Mouse (Mus musculus) heart, embryonic 12.5 days (tissue): Measurements from ENCODE around the gene Spon1. TPM values are rescaled to one million over a fixed set of nuclear protein-coding genes. Genes with fewer than 3 reads are reported as not detected.
A peak's percentile ranks its signal among the peaks of the same experiment; 100 is the strongest.

ENCODE experiments used
- ATAC-seq: fragments of 200-750 bp; cut with Nextera tagmentation; 2 replicates; pipeline ENCODE4 v1.8.0; 2017; ENCODE audit warnings: moderate TSS enrichment, moderate library complexity; ENCODE audit not compliant: insufficient number of reproducible peaks, low FRiP score
- H3K27ac ChIP-seq: fragments of 300-500 bp; sonication (generic); 2 replicates; pipeline ENCODE4 v1.5.1; 2016; ENCODE audit warnings: mild to moderate bottlenecking, moderate library complexity; ENCODE audit not compliant: poor library complexity, severe bottlenecking
- H3K27me3 ChIP-seq: fragments of 300-500 bp; sonication (generic); replicated peaks from 2 replicates; pipeline ENCODE4 v1.6.1; 2016; ENCODE audit warnings: mild to moderate bottlenecking, moderate library complexity
- H3K36me3 ChIP-seq: fragments of 300-500 bp; sonication (generic); 2 replicates; pipeline ENCODE4 v1.6.1; 2016; ENCODE audit warnings: mild to moderate bottlenecking, moderate library complexity
- H3K4me1 ChIP-seq: fragments of 300-500 bp; sonication (generic); replicated peaks from 2 replicates; pipeline ENCODE4 v1.6.1; 2016; ENCODE audit warnings: mild to moderate bottlenecking
- H3K4me2 ChIP-seq: fragments of 300-500 bp; sonication (generic); 2 replicates; pipeline ENCODE4 v1.6.1; 2016; ENCODE audit warnings: mild to moderate bottlenecking, moderate library complexity
- H3K4me3 ChIP-seq: fragments of 300-500 bp; sonication (generic); 2 replicates; pipeline ENCODE4 v1.5.1; 2016; ENCODE audit warnings: mild to moderate bottlenecking
- H3K9ac ChIP-seq: fragments of 300-500 bp; sonication (generic); 2 replicates; pipeline ENCODE4 v1.6.1; 2016; ENCODE audit warnings: mild to moderate bottlenecking, moderate library complexity
- H3K9me3 ChIP-seq: fragments of 300-500 bp; sonication (generic); replicated peaks from 2 replicates; pipeline ENCODE4 v1.6.1; 2016; ENCODE audit warnings: mild to moderate bottlenecking, moderate library complexity
- WGBS: fragments of 180-500 bp; shearing (Covaris S2); methylation state at CpG from one replicate; pipeline ENCODE4 v1.1.7; 2016; 5-methylcytosine and 5-hydroxymethylcytosine counted together
- polyA plus RNA-seq: library from polyadenylated mRNA; unstranded; fragments of >200 nt; fragmentation: Nextera tagmentation; extraction: Ambion mirVana; gene quantifications from 2 replicates; pipeline ENCODE4 v1.2.1, GENCODE M21; 2016

Spon1 gene
- polyA plus RNA-seq, 1 experiment from 2014 or later, result 99.8 TPM

GRCm38 (mm10) chr7:113841521-113841920, 75.7 kb downstream of the Spon1 start:
- peaks cover 8% of the 10 kb centered on the region for H3K4me1 ChIP-seq
- H3K27ac ChIP-seq, result no peak overlapping the region
- no peak overlapping the region for H3K9ac ChIP-seq
- no peaks in the 10 kb centered on the region for H3K9me3 ChIP-seq
- no peak overlapping the region for H3K4me2 ChIP-seq
- WGBS, result 86% methylated on average over 2 of the region's 2 CpGs
- H3K4me3 ChIP-seq, result no peak overlapping the region
- ATAC-seq, result no peak
- peaks cover 7% of the 10 kb centered on the region; the same call in 1 of the 2 replicates for H3K36me3 ChIP-seq
- no peaks in the 10 kb centered on the region for H3K27me3 ChIP-seq

DNA sequence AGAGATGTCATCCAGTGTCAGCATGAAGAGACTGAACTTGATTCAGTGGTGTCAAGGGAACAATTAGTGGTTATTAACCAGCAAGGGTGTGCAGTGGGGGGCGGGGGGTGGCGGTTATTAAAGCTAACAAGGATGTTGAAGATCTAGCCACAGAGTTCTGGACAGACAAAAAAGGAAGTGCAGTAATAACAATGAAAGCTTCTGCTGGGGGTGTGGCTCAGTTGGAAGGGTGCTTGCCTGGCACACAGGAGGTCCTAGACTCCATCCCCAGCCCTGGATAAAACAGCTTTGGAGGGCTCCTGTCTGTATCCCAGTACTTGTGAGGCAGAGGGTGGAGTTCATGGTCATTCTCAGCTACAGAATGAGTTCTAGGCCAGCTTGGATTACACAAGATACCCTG, 77.4 kb downstream of the Spon1 start:
- Histone ChIP-seq H3K4me1 (peaks cover 15% of the 10 kb centered on the region), H3K4me2 (no peak overlapping the region), H3K36me3 (no peaks in the 10 kb centered on the region), H3K27me3 (no peaks in the 10 kb centered on the region), H3K9me3 (no peaks in the 10 kb centered on the region), H3K27ac (no peak overlapping the region), H3K9ac (no peak overlapping the region), H3K4me3 (no peak overlapping the region)
- 84% methylated on average over 2 of the region's 2 CpGs for WGBS
- no peak for ATAC-seq

GRCm38 (mm10) chr7:113845191-113845590, 79.4 kb downstream of the Spon1 start:
- no peak overlapping the region for H3K27ac ChIP-seq
- no peak for ATAC-seq

DNA sequence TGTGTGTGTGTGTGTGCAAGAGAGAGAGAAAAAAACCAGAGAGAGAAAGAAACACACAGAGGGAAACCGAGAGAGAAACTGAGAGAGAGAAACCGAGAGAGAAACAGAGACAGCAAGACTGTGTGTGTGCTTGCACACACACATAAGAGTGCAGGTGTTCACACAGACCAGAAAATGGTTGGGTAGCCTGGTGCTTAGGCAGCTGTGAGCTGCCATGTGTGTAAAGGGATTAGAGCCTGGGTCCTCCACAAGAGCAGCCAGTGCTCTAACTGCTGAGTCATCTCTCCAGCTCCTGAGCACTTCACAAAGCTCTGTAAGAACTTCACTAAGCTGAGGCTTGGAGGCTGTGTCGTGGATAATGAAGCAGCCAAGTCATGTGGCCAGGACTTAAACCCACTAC, 80.8 kb downstream of the Spon1 start:
- no peak overlapping the region for H3K4me2 ChIP-seq

More at GRCm38 (mm10) chr7:113845191-113845590, 79.4 kb downstream of the Spon1 start:
- H3K4me1 ChIP-seq, result peaks cover 15% of the 10 kb centered on the region
- no peak overlapping the region for H3K9ac ChIP-seq
- 63% methylated on average over 5 of the region's 5 CpGs for WGBS
- H3K9me3 ChIP-seq, result no peaks in the 10 kb centered on the region
- H3K4me3 ChIP-seq, result no peak overlapping the region
- no peaks in the 10 kb centered on the region for H3K27me3 ChIP-seq
- no peaks in the 10 kb centered on the region for H3K36me3 ChIP-seq
- H3K4me2 ChIP-seq, result no peak overlapping the region

DNA sequence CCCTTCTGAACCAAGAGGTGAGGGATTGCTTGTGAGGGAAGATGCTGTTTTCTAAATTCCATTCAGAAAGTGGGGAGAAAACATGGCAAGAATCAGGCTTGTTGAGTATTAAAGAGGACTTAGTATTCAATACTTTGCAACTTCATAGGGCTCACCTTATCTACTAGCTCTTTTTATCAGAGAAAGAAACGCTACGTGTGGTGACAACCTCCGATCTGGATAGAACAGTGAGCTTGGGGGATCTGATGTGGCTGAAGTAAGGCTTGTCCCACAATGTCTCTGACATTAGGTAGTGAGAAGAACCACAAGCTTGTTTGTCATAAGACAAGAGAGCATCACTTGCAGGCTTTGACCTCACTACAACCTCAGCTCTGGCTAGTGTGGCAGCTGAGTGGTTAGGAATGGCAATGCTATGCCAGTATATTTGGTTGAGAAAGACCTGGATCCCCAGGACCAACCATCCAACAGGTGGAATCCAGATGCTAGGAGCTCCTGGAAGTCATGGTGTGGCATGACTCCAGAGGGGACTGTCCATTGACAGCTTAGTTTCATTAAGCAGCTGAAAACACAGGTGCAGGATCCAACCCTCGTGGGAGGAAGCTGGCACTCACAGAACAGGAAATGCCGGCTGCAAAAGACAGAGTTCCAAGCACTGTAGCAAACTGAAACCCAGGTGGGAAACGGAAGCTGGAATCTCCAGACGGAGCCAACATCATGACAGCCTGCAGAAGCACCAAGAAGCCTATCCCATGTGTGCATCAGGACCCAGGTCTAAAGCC, 81.4 kb downstream of the Spon1 start:
- Histone ChIP-seq H3K36me3 (no peaks in the 10 kb centered on the region), H3K27me3 (no peaks in the 10 kb centered on the region), H3K4me1 (peaks cover 15% of the 10 kb centered on the region), H3K4me2 (no peak overlapping the region), H3K27ac (no peak overlapping the region), H3K4me3 (no peak overlapping the region), H3K9me3 (no peaks in the 10 kb centered on the region), H3K9ac (no peak overlapping the region)
- 57% methylated on average over 7 of the region's 7 CpGs for WGBS
- no peak for ATAC-seq

More for the DNA sequence above, 80.8 kb downstream of the Spon1 start:
- no peak for ATAC-seq
- Histone ChIP-seq H3K27ac (no peak overlapping the region), H3K4me1 (peaks cover 15% of the 10 kb centered on the region), H3K9ac (no peak overlapping the region), H3K9me3 (no peaks in the 10 kb centered on the region), H3K4me3 (no peak overlapping the region), H3K36me3 (no peaks in the 10 kb centered on the region), H3K27me3 (no peaks in the 10 kb centered on the region)
- WGBS, result 54% methylated on average over 3 of the region's 3 CpGs

GRCm38 (mm10) chr7:113850389-113850788, 84.6 kb downstream of the Spon1 start:
- no peak overlapping the region for H3K4me3 ChIP-seq
- H3K4me1 ChIP-seq, result peaks cover 21% of the 10 kb centered on the region
- H3K36me3 ChIP-seq, result no peaks in the 10 kb centered on the region
- H3K27ac ChIP-seq, result no peak overlapping the region
- no peak overlapping the region for H3K9ac ChIP-seq
- ATAC-seq, result no peak
- H3K4me2 ChIP-seq, result no peak overlapping the region
- H3K9me3 ChIP-seq, result no peaks in the 10 kb centered on the region
- H3K27me3 ChIP-seq, result no peaks in the 10 kb centered on the region
- 73% methylated on average over 4 of the region's 4 CpGs for WGBS

GRCm38 (mm10) chr7:113855396-113855795, 89.6 kb downstream of the Spon1 start:
- no peak overlapping the region for H3K4me2 ChIP-seq
- no peak overlapping the region for H3K4me3 ChIP-seq
- H3K36me3 ChIP-seq, result no peaks in the 10 kb centered on the region
- no peak overlapping the region for H3K27ac ChIP-seq
- WGBS, result 72% methylated on average over 4 of the region's 4 CpGs
- ATAC-seq, result 0 out of 2 replicates have a peak, but pooled peaks have one; percentile 22
- no peak overlapping the region for H3K9ac ChIP-seq
- H3K27me3 ChIP-seq, result no peaks in the 10 kb centered on the region
- no peaks in the 10 kb centered on the region for H3K9me3 ChIP-seq
- H3K4me1 ChIP-seq, result peaks cover 14% of the 10 kb centered on the region; the same call in 1 of the 2 replicates

- H3K27ac ChIP-seq, result no peak overlapping the region
- H3K4me2 ChIP-seq, result no peak overlapping the region
- peaks cover 14% of the 10 kb centered on the region; the same call in 1 of the 2 replicates for H3K4me1 ChIP-seq
- no peak for ATAC-seq
- WGBS, result 54% methylated on average over 3 of the region's 3 CpGs
- no peak overlapping the region for H3K4me3 ChIP-seq
- H3K36me3 ChIP-seq, result no peaks in the 10 kb centered on the region
- H3K27me3 ChIP-seq, result no peaks in the 10 kb centered on the region
- no peaks in the 10 kb centered on the region for H3K9me3 ChIP-seq
- H3K9ac ChIP-seq, result no peak overlapping the region
Observed at GRCm38 (mm10) chr7:113856067-113856466, 90.3 kb downstream of the Spon1 start.

- Histone ChIP-seq H3K9ac (no peak overlapping the region), H3K4me2 (no peak overlapping the region), H3K27ac (no peak overlapping the region), H3K9me3 (no peaks in the 10 kb centered on the region), H3K4me3 (no peak overlapping the region), H3K36me3 (no peaks in the 10 kb centered on the region), H3K27me3 (no peaks in the 10 kb centered on the region), H3K4me1 (peaks cover 11% of the 10 kb centered on the region; the same call in 1 of the 2 replicates)
- no peak for ATAC-seq
- whole genome bisulfite sequencing, result 68% methylated on average over 5 of the region's 5 CpGs
Observed at GRCm38 (mm10) chr7:113859480-113859881, 93.7 kb downstream of the Spon1 start.

DNA sequence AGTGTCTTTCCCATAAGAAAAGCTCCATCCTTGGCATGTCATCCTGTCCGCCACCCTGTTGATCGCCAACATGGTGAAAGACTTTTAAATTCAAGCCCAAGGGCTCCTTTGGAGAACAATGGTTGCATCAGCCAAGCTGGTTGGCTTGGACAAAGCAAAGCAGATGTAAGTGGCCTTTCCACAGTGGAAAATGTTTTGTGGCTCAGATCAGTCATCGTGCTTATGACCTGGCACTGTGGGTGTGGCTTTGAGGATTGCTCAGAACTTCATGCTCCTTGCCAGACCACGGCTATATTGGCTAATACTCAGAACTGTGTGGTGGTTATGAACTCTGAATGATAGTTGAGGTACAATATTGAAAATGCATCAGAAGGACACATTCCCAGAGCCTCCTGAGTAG, 96.2 kb downstream of the Spon1 start:
- Histone ChIP-seq H3K9me3 (no peaks in the 10 kb centered on the region), H3K27ac (no peak overlapping the region), H3K4me3 (no peak overlapping the region), H3K27me3 (no peaks in the 10 kb centered on the region), H3K9ac (no peak overlapping the region), H3K4me1 (no peaks in the 10 kb centered on the region), H3K4me2 (no peak overlapping the region), H3K36me3 (no peaks in the 10 kb centered on the region)
- WGBS, result 88% methylated on average over 4 of the region's 4 CpGs
- no peak for ATAC-seq

- WGBS, result 77% methylated on average over 1 of the region's 1 CpGs
- no peak for ATAC-seq
Observed at GRCm38 (mm10) chr7:113872846-113873245, 107.0 kb downstream of the Spon1 start.

More at GRCm38 (mm10) chr7:113872846-113873245, 107.0 kb downstream of the Spon1 start:
- Histone ChIP-seq H3K4me2 (no peak overlapping the region), H3K27me3 (no peaks in the 10 kb centered on the region), H3K27ac (no peak overlapping the region), H3K9me3 (0 out of 2 replicates have a peak, but pooled peaks cover 4% of the 10 kb centered on the region), H3K4me1 (peaks cover 11% of the 10 kb centered on the region), H3K36me3 (no peaks in the 10 kb centered on the region), H3K4me3 (no peak overlapping the region), H3K9ac (no peak overlapping the region)
